Mouse (Mus musculus) heart, adult 2 months (tissue): ENCODE measurements around the gene Rpl26. TPM values are rescaled to one million over a fixed set of nuclear protein-coding genes. Genes with fewer than 3 reads are reported as not detected.
"Not testable (repeated sequence)": the region's sequence is repeated elsewhere in the genome, so short reads cannot be mapped to it uniquely, and the experiment has no call there.

Source experiments
- DNase-seq, 2 experiments: peaks; one replicate each; pipeline ENCODE4 v3.0.0; 2021
- H3K27ac ChIP-seq: fragments of 200-600 bp; 2 replicates; pipeline ENCODE4 v1.8.1; 2022
- H3K27me3 ChIP-seq: fragments of 200-500 bp; 2 replicates; pipeline ENCODE4 v1.6.1; 2012; ENCODE audit warnings: mild to moderate bottlenecking, low read length, inconsistent platforms, mixed read lengths; ENCODE audit not compliant: control insufficient read depth, insufficient read depth
- H3K36me3 ChIP-seq: fragments of 200-500 bp; 2 replicates; pipeline ENCODE4 v1.6.1; 2012; ENCODE audit warnings: low read length, inconsistent platforms; ENCODE audit not compliant: control insufficient read depth, insufficient read depth
- H3K4me1 ChIP-seq: fragments of 200-500 bp; 2 replicates; pipeline ENCODE4 v1.6.1; 2011; ENCODE audit warnings: low read length; ENCODE audit not compliant: control insufficient read depth, insufficient read depth
- H3K4me3 ChIP-seq: fragments of 200-600 bp; 2 replicates; pipeline ENCODE4 v1.8.1; 2022
- H3K79me2 ChIP-seq: fragments of 200-500 bp; replicated peaks from 2 replicates; pipeline ENCODE4 v1.6.1; 2012; ENCODE audit warnings: mild to moderate bottlenecking, inconsistent platforms, low read length, moderate library complexity, mixed read lengths; ENCODE audit not compliant: control insufficient read depth, insufficient read depth
- H3K9ac ChIP-seq: fragments of 200-500 bp; 2 replicates; pipeline ENCODE4 v1.6.1; 2012; ENCODE audit warnings: low read depth, mild to moderate bottlenecking, control low read depth, inconsistent platforms, low read length, mixed read lengths
- CTCF ChIP-seq: fragments of 200-600 bp; IDR thresholded peaks from 2 replicates; pipeline ENCODE4 v1.8.1; 2022; ENCODE audit warnings: antibody characterized with exemption, mild to moderate bottlenecking, moderate library complexity
- EP300 ChIP-seq: fragments of 200-500 bp; IDR thresholded peaks from 2 replicates; pipeline ENCODE4 v1.6.1; 2011; ENCODE audit warnings: low read depth, low read length, control low read depth; ENCODE audit not compliant: insufficient read depth
- POLR2A ChIP-seq: fragments of 200-500 bp; IDR thresholded peaks from 2 replicates; pipeline ENCODE4 v1.6.1; 2011; ENCODE audit warnings: mild to moderate bottlenecking, low read depth, low read length, control low read depth; ENCODE audit not compliant: insufficient read depth
- WGBS: fragments of 180-500 bp; shearing (Covaris S2); methylation state at CpG from one replicate; pipeline ENCODE4 v1.1.7; 2018; 5-methylcytosine and 5-hydroxymethylcytosine counted together
- intact Hi-C: fragments of 180-260 bp; cut with DNase I; formaldehyde crosslinking; loops from one replicate; pipeline ENCODE4 v1.15.1; 2025
- polyA plus RNA-seq: library from polyadenylated mRNA; depleted of rRNA; stranded (reverse); fragments of >200 nt; gene quantifications from 2 replicates; pipeline ENCODE4 v1.2.3, GENCODE M21; 2012
- total RNA-seq, 2 experiments: library from RNA; stranded (reverse); gene quantifications; 2 replicates each; pipeline ENCODE4 v1.2.3; 2021

Gene Rpl26
- total and polyA plus RNA-seq, 3 experiments = 494 to 707 (median 648) TPM

- Histone ChIP-seq H3K27me3 (no peaks in the 10 kb centered on the region), H3K4me1 (no peaks in the 10 kb centered on the region), H3K9ac (no peak overlapping the region), H3K79me2 (no peaks in the 10 kb centered on the region), H3K36me3 (no peaks in the 10 kb centered on the region), H3K27ac (no peak overlapping the region), H3K4me3 (no peak overlapping the region)
- no peak for DNase-seq
- intact Hi-C loops = no loop called here
- WGBS = 67% methylated on average over 6 of the region's 6 CpGs
- TF ChIP-seq EP300 (no peak), CTCF (no peak), POLR2A (no peak)
Measured at GRCm38 (mm10) chr11:68929947-68930346, 28.6 kb downstream of the Rpl26 start.

GRCm38 (mm10) chr11:68933885-68934507 lies 32.6 kb downstream of the Rpl26 start:
- Histone ChIP-seq H3K27ac (no peak overlapping the region), H3K79me2 (no peaks in the 10 kb centered on the region), H3K9ac (no peak overlapping the region), H3K4me1 (no peaks in the 10 kb centered on the region), H3K36me3 (no peaks in the 10 kb centered on the region), H3K27me3 (no peaks in the 10 kb centered on the region), H3K4me3 (no peak overlapping the region)
- no peak for DNase-seq
- intact Hi-C loops = no loop called here
- 61% methylated on average over 5 of the region's 5 CpGs for WGBS
- no peak for TF ChIP-seq CTCF
- TF ChIP-seq EP300 = no peak
- TF ChIP-seq POLR2A = no peak

GRCm38 (mm10) chr11:68936951-68937350 lies 35.6 kb downstream of the Rpl26 start:
- DNase-seq, H3K27ac ChIP-seq, H3K36me3 ChIP-seq, H3K27me3 ChIP-seq, H3K4me3 ChIP-seq, H3K4me1 ChIP-seq, H3K79me2 ChIP-seq, intact Hi-C loops, H3K9ac ChIP-seq: not testable (repeated sequence)
- 84% methylated on average over 4 of the region's 4 CpGs for WGBS

GRCm38 (mm10) chr11:68939451-68940304 lies 38.3 kb downstream of the Rpl26 start:
- H3K4me3 ChIP-seq = peak overlapping the region; percentile 46
- H3K4me1 ChIP-seq = peaks cover 3% of the 10 kb centered on the region
- H3K36me3 ChIP-seq = no peaks in the 10 kb centered on the region
- peak overlapping the region; percentile 75 for H3K27ac ChIP-seq
- WGBS = 2% methylated on average over 16 of the region's 16 CpGs
- 0 out of 2 replicates have a peak, but pooled peaks have one; percentile 19 for TF ChIP-seq EP300
- no peak for TF ChIP-seq CTCF
- TF ChIP-seq POLR2A = peak; percentile 81
- intact Hi-C loops = no loop called here
- H3K27me3 ChIP-seq = no peaks in the 10 kb centered on the region
- DNase-seq = peak; percentile 85 to 90
- H3K9ac ChIP-seq = peak overlapping the region; percentile 49
- no peaks in the 10 kb centered on the region for H3K79me2 ChIP-seq

GRCm38 (mm10) chr11:68940516-68940915 lies 39.1 kb downstream of the Rpl26 start:
- no peak for DNase-seq
- 56% methylated on average over 4 of the region's 4 CpGs for WGBS
- Histone ChIP-seq H3K27me3 (no peaks in the 10 kb centered on the region), H3K4me1 (peaks cover 3% of the 10 kb centered on the region), H3K79me2 (no peaks in the 10 kb centered on the region), H3K27ac (peak overlapping the region; percentile 75), H3K4me3 (peak overlapping the region; percentile 46), H3K9ac (no peak overlapping the region), H3K36me3 (no peaks in the 10 kb centered on the region)
- intact Hi-C loops = no loop called here
- TF ChIP-seq POLR2A = no peak
- no peak for TF ChIP-seq EP300
- TF ChIP-seq CTCF = no peak

- Histone ChIP-seq H3K4me1 (peaks cover 3% of the 10 kb centered on the region), H3K9ac (no peak overlapping the region), H3K79me2 (no peaks in the 10 kb centered on the region), H3K27me3 (no peaks in the 10 kb centered on the region; the same call in 1 of the 2 replicates), H3K27ac (no peak overlapping the region), H3K4me3 (no peak overlapping the region), H3K36me3 (no peaks in the 10 kb centered on the region)
- no peak for DNase-seq
- TF ChIP-seq EP300 (0 out of 2 replicates have a peak, but pooled peaks have one; percentile 17), CTCF (no peak)
- 93% methylated on average over 8 of the region's 8 CpGs for WGBS
- intact Hi-C loops = no loop called here
Measured at GRCm38 (mm10) chr11:68942731-68943130, 41.3 kb downstream of the Rpl26 start.
